Mouse (Mus musculus): ENCODE measurements around the gene Cep112. TPM values are rescaled to one million over a fixed set of nuclear protein-coding genes. Genes with fewer than 3 reads are reported as not detected.

The Cep112 gene
- polyA plus RNA-seq (2012; rRNA removed) = 0.30 and 0.76 TPM in 2 replicates
- polyA plus RNA-seq (2014; fragmentation: Nextera tagmentation; extraction: Ambion mirVana) = 1.1 and 1.7 TPM in 2 replicates

DNA sequence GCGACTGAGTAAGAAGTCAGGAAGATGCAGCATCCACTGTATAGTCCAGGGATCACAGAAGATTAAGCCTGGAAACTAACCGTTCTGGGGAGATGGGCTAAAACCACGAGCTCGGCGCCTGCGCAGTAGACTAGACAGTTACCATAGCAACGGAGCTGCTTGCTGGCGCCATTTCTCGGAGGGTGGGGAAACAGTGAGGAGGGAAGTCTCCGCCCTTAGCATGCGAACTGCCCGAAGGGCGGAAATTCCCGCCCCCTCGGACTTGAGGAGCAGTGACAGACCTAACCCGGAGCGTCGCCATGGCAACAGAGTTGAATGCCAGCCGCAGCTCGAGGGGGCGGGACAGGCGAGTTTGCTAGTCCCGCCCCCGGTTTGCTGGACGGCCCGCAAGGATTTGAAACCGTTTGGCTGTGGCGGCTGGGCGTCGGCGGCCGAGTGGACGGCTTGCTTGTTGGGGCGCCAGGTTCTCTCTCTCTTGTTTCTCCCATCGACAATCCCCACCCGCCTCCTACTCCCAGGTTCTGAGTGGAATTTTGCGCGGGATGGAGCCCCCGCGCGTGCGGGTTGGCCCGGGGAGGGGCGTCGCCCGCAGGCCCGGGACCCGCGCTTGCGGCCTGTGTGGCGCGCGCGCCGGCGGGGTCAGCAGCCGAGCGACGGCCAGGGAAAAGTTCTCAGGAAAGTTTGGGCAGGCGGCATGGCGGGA, at the start of gene Cep112:
Cep112 (plus strand) TSS at position 304 of the 703 bp plus-strand sequence.
- Histone ChIP-seq H3K27me3 (ENCODE audit: control insufficient read depth, insufficient read depth, low read length) (peaks cover 7% of the 10 kb centered on the region), H3K27ac (no peak within 1 kb of the TSS), H3K4me3 (ENCODE audit: insufficient read depth in 1 of 2, low read depth in 2 of 2, low read length in 2 of 2) (peak within 1 kb of the TSS; percentile 56 to 61), H3K9me3 (ENCODE audit: control insufficient read depth, low read length) (no peaks in the 10 kb centered on the region), H3K4me2 (ENCODE audit: low read depth) (peak within 1 kb of the TSS; percentile 63), H3K4me1 (replicated peaks; ENCODE audit: control insufficient read depth in 2 of 2, insufficient read depth in 2 of 2, low read length in 1 of 2) (no peaks in the 10 kb centered on the region), H3K36me3 (replicated peaks; ENCODE audit: control insufficient read depth, insufficient read depth, low read depth) (no peaks in the 10 kb centered on the region), H3K9ac (replicated peaks) (peak within 1 kb of the TSS; percentile 40)
- under 1% methylated on average over 61 of the region's 61 CpGs for WGBS (ENCODE audit: insufficient replicate concordance)
- TF ChIP-seq CTCF (IDR thresholded peaks at IDR 0.05; ENCODE audit: low read depth) (no peak), EP300 (IDR thresholded peaks at IDR 0.05; ENCODE audit: low read depth) (no peak)
- DNase-seq (ENCODE audit: low read depth in 3 of 3, low spot score in 3 of 3) (peak; percentile 83 to 88 (median 84)), ATAC-seq (ENCODE audit: insufficient read depth) (peak; percentile 94)

DNA sequence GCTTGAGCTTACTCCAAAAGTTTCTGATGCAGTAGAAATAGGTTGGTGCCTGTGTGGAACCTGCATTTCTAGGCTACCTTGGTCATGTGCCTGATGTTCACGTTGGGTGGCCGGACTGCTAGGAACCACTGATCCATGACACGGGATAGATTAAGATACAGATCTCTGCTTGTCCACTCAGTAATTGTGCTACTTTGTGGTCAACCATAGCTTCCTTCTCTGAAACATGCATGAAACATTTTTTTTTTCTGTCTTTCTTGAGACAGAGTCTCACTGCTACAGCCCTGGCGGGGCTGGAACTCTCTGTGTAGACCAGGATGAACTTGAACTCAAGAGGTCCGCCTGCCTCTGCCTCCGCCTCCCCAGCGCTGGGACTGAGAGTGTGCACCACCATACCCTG, 48.2 kb upstream of the Cep112 start:
- no peak for DNase-seq (ENCODE audit: low read depth in 3 of 3, low spot score in 3 of 3)
- H3K9ac ChIP-seq (replicated peaks) = no peak overlapping the region
- no peak overlapping the region for H3K4me3 ChIP-seq (ENCODE audit: insufficient read depth in 1 of 2, low read depth in 2 of 2, low read length in 2 of 2)
- H3K36me3 ChIP-seq (replicated peaks; ENCODE audit: control insufficient read depth, insufficient read depth, low read depth) = no peaks in the 10 kb centered on the region
- no peak overlapping the region for H3K27ac ChIP-seq
- WGBS (ENCODE audit: insufficient replicate concordance) = 51% methylated on average over 7 of the region's 7 CpGs
- no peak overlapping the region for H3K4me2 ChIP-seq (ENCODE audit: low read depth)
- TF ChIP-seq CTCF (IDR thresholded peaks at IDR 0.05; ENCODE audit: low read depth) (no peak), EP300 (IDR thresholded peaks at IDR 0.05; ENCODE audit: low read depth) (no peak)
- H3K27me3 ChIP-seq (ENCODE audit: control insufficient read depth, insufficient read depth, low read length) = no peaks in the 10 kb centered on the region
- no peaks in the 10 kb centered on the region for H3K4me1 ChIP-seq (replicated peaks; ENCODE audit: control insufficient read depth in 2 of 2, insufficient read depth in 2 of 2, low read length in 1 of 2)
- H3K9me3 ChIP-seq (ENCODE audit: control insufficient read depth, low read length) = no peaks in the 10 kb centered on the region
- ATAC-seq (ENCODE audit: insufficient read depth) = no peak

DNA sequence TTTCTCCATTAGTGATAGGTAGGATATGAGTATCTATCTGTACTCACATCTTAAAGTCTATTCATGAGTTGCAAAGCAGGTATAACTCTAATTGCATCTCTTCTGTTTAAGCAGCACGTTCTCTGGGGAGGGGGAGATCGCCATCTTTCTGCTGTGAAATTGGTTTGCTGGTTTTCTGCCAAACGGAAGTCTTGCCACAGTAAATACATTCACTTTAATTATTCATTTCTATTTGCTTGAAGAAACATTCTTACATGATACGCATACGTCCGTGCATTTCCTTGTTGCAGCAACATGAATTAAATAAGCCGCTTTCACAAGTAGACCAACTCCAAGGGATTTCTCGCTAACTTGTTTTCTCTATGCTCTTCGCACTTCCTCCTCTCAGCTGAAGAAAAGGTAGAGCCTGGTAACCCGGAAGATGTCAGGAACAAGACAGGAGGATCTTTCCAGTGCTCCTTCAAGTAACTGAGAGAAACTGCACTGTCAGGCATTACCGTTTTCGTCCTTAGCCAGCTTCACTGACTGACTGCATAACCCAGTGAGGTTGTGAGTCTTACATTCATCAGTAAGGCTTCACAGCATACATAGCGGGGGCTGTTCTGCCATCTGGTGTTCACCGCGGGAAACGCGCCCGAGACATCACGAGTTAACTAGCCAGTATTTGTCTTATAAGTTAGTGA, 47.2 kb upstream of the Cep112 start:
- no peaks in the 10 kb centered on the region for H3K27me3 ChIP-seq (ENCODE audit: control insufficient read depth, insufficient read depth, low read length)
- H3K9me3 ChIP-seq (ENCODE audit: control insufficient read depth, low read length) = no peaks in the 10 kb centered on the region
- H3K4me2 ChIP-seq (ENCODE audit: low read depth) = no peak overlapping the region
- ATAC-seq (ENCODE audit: insufficient read depth) = no peak
- H3K4me3 ChIP-seq (ENCODE audit: insufficient read depth in 1 of 2, low read depth in 2 of 2, low read length in 2 of 2) = no peak overlapping the region
- WGBS (ENCODE audit: insufficient replicate concordance) = 30% methylated on average over 19 of the region's 19 CpGs
- TF ChIP-seq EP300 (IDR thresholded peaks at IDR 0.05; ENCODE audit: low read depth) (no peak), CTCF (IDR thresholded peaks at IDR 0.05; ENCODE audit: low read depth) (peak; percentile 83)
- no peaks in the 10 kb centered on the region for H3K4me1 ChIP-seq (replicated peaks; ENCODE audit: control insufficient read depth in 2 of 2, insufficient read depth in 2 of 2, low read length in 1 of 2)
- H3K27ac ChIP-seq = no peak overlapping the region
- no peak overlapping the region for H3K9ac ChIP-seq (replicated peaks)
- no peaks in the 10 kb centered on the region for H3K36me3 ChIP-seq (replicated peaks; ENCODE audit: control insufficient read depth, insufficient read depth, low read depth)
- peak; percentile 22 to 33 (median 27) for DNase-seq (ENCODE audit: low read depth in 3 of 3, low spot score in 3 of 3)

DNA sequence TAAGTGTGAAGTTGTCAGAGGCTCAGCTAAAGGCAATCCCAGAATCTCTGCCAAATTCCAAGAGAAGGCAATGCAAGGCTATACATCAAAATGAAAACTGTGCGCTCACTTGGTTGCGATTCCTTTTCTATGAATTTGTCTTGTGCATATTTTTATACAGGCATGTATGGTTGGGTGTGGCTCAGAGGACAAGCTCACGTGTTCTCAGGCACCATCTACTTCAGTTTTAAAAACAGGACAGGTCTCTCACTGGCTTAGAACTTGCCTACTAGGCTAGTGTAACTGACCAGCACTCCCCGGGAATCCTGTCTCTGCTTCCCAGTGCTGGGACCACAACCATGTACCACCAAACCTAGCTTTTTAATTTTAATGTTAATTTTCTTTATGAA, 46.6 kb upstream of the Cep112 start:
- no peaks in the 10 kb centered on the region for H3K36me3 ChIP-seq (replicated peaks; ENCODE audit: control insufficient read depth, insufficient read depth, low read depth)
- no peak overlapping the region for H3K27ac ChIP-seq
- no peaks in the 10 kb centered on the region for H3K27me3 ChIP-seq (ENCODE audit: control insufficient read depth, insufficient read depth, low read length)
- ATAC-seq (ENCODE audit: insufficient read depth) = no peak
- no peaks in the 10 kb centered on the region for H3K4me1 ChIP-seq (replicated peaks; ENCODE audit: control insufficient read depth in 2 of 2, insufficient read depth in 2 of 2, low read length in 1 of 2)
- WGBS (ENCODE audit: insufficient replicate concordance) = 70% methylated on average over 4 of the region's 4 CpGs
- H3K4me3 ChIP-seq (ENCODE audit: insufficient read depth in 1 of 2, low read depth in 2 of 2, low read length in 2 of 2) = no peak overlapping the region
- TF ChIP-seq EP300 (IDR thresholded peaks at IDR 0.05; ENCODE audit: low read depth) (no peak), CTCF (IDR thresholded peaks at IDR 0.05; ENCODE audit: low read depth) (no peak)
- H3K4me2 ChIP-seq (ENCODE audit: low read depth) = no peak overlapping the region
- DNase-seq (ENCODE audit: low read depth in 3 of 3, low spot score in 3 of 3) = no peak
- H3K9ac ChIP-seq (replicated peaks) = no peak overlapping the region
- no peaks in the 10 kb centered on the region for H3K9me3 ChIP-seq (ENCODE audit: control insufficient read depth, low read length)

DNA sequence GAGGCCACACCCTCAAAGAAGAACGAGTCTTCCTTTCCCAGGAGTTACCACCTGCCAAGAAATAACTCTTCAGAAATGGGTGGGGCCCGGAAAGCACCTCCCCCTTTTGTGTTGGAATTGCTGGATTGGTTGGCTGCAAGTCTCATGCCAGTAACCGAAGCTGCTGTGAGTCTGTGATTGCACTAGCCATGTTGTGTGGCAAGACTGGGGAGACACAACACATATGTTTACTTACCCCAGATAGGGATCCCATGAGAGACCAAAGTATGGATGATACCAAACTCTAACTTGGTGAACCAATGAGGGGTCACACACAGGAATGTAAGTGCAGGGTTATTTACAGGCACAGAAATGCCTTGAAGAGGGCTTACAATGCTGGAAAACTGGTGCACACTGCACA, 42.3 kb upstream of the Cep112 start:
- Histone ChIP-seq H3K4me2 (ENCODE audit: low read depth) (no peak overlapping the region), H3K9me3 (ENCODE audit: control insufficient read depth, low read length) (no peaks in the 10 kb centered on the region), H3K4me1 (replicated peaks; ENCODE audit: control insufficient read depth in 2 of 2, insufficient read depth in 2 of 2, low read length in 1 of 2) (no peaks in the 10 kb centered on the region), H3K9ac (replicated peaks) (no peak overlapping the region), H3K27me3 (ENCODE audit: control insufficient read depth, insufficient read depth, low read length) (no peaks in the 10 kb centered on the region), H3K36me3 (replicated peaks; ENCODE audit: control insufficient read depth, insufficient read depth, low read depth) (no peaks in the 10 kb centered on the region), H3K4me3 (ENCODE audit: insufficient read depth in 1 of 2, low read depth in 2 of 2, low read length in 2 of 2) (no peak overlapping the region), H3K27ac (no peak overlapping the region)
- DNase-seq (ENCODE audit: low read depth in 3 of 3, low spot score in 3 of 3) = no peak
- TF ChIP-seq EP300 (IDR thresholded peaks at IDR 0.05; ENCODE audit: low read depth) = no peak
- TF ChIP-seq CTCF (IDR thresholded peaks at IDR 0.05; ENCODE audit: low read depth) = no peak
- 50% methylated on average over 3 of the region's 3 CpGs for WGBS (ENCODE audit: insufficient replicate concordance)
- ATAC-seq (ENCODE audit: insufficient read depth) = no peak

All from liver, embryonic 14.5 days (tissue).